Mouse (Mus musculus): ENCODE data around the gene Pabpc6.

The Pabpc6 gene

DNA sequence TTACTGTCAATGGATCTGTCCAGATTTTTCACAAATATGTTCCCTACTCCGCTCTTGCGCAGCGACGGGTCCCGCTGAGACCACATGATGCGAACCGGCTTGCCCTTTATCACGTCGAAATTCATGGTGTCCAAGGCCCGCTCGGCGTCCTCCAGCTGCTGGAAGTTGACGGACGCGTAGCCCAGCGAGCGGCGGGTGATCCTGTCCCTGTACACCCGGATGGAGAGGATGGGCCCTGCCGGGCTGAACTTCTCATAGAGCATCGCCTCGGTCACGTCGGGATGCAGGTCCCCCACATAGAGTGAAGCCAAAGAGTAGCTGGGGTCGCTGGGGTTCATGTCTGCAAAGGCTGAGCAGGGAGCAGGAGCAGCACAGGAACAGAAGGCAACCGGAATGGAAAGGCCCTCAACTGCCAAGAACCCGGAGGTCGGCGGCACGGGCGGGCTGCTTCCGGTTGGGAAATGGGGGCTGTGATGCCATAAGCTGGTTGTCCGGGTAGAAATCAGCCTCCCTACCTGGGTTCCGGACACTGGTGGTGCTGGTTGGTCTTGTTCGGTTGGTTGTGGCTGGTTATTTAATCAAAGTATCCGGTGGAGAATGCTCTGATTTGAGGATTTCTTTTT lies at the start of gene Pabpc6:
Gene Pabpc6, minus strand, starts transcription at position 435 of the 623 bp plus-strand sequence.
- DNase-seq (ENCODE audit: low read depth) = no peak

DNA sequence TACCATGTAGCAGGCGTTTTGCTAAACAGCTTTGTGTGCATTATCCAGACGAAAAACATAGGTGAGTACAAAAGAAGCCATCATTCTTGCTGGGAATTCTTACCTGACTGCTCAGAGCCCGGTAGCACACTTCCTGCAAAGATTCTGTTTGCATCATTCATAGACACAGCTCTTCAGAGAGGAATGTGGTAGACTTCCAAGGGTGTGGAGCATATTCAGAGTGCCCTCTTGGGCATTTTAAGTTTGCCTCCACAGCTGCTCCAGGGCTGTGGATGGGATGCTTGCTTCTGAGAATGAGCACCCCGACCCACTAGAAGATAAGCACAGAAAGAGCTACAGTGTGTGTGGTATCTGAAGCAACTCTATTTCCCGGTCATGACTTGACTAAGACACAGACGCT lies 41.4 kb upstream of the Pabpc6 start:
- no peak for DNase-seq (ENCODE audit: low read depth)

DNA sequence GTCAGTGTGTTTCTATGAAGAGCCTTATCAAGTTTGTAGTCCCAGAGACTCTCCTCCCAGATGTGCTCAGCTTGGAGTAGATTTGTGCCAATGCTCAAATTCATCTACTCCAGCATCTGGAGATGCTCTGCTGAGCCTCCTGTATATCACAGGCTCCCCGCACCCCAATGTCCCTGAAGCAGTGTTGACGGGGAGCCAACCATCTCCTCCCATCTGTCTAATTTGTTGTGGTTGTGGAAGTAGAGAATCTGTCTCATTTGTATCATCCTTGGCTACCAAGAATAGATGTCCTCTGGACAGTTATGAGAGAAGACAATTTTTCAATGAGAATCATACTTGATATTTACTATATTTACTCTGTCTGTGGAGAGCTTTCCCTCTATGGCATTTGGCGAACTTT lies 39.4 kb upstream of the Pabpc6 start:
- DNase-seq (ENCODE audit: low read depth) = no peak

DNA sequence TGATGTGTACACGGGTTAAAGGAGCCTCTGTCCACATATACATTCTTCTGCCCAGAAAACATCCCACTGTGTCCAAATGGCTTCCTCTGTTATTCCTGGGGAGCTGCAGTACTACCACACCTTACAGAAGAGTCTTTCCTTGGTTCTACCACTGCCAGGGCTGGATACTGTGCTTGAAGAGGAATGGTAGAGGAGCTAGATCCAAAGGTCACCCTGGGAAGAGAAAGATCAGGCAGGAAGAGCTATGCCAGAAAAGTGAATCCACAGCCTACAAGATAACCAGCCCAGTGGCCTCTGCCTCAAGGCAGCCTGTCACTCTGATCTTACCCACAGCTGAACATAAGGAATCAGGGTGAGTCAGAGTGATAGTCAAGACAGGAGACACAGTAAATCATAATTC lies 37.8 kb upstream of the Pabpc6 start:
- no peak for DNase-seq (ENCODE audit: low read depth)

DNA sequence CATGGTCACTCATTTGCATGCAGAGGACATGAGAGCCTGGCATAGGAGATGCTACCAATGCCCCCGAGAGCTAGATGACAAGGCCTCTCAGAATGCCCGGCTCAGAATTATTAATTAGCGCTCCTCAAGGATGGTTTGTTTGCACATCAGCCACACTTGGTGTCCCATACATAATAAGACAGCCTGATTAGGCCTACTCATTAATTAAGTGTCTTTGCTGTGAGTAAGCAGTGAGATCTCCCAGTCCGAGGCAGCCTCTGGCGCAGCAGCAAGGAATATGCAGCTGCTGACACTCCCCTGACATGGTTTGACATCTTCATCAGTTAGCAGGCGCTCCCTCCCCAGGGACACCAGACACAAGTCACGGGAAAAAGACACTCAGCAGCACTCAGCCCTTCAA lies 28.2 kb upstream of the Pabpc6 start:
- no peak for DNase-seq (ENCODE audit: low read depth)

DNA sequence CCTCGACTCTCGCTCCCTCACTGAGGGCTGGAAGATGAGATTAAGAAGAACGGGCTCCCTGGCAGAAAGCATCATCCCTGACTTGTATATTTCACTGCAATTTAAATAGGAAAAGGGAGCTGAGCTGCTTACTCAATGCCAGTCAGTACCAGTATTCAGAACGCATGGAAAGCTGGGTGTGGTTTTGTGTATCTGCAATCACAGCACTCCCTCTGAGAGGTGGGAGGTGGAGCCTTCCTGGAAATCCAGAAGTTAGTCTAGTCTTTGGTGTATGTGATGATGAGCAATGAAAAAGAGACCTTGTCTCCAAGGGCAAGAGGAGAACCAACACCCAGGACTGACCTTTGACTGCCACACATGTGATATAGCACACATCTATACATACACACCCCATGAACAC lies 21.7 kb upstream of the Pabpc6 start:
- no peak for DNase-seq (ENCODE audit: low read depth)

DNA sequence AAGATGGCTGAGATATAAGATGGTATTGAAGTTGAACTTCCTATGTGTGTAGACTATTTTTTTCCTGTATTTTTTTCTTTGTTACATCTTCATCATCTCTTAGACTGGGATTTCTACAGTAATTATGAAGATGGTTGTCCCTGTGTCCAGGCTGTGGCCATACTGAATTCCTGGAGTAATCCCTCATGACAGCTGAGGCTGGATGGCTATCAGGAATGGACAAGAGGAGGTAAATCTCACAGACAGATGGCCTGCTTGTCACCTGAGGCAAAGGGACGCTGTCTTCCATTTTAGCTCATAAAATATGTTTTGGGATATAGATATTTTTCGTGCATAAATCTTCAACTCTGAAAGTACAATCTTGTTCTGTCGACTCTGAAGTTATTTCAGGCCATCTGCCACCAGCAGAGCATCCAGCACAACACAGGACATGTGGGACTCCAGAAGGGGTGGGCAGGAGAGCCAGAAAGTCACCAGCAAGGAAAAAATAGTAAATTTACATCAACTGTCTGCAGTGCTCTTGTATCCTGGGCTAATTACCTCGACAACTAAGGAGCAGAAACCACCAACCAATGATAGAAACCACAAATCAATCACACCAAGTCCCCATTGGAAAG lies 14.1 kb upstream of the Pabpc6 start:
- no peak for DNase-seq (ENCODE audit: low read depth)

DNA sequence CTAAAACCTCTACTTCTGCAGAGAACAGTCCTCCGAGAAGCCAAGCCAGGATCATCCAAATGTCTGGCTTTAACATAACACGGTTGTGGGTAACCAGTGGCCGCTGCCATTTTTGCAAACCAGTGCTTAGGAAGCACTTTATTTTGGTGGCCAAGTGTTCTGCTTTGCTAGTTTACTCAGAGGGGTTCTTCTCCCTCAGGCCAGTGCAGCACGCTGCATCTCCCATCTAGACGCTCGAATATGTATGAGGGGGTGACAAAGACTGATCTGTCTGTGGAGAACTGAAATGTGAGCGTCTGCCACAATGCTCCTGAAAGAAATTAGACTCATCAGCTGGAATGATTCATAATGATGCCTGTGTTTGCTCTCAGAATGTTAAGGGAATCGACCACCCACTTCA lies 11.2 kb upstream of the Pabpc6 start:
- no peak for DNase-seq (ENCODE audit: low read depth)

DNA sequence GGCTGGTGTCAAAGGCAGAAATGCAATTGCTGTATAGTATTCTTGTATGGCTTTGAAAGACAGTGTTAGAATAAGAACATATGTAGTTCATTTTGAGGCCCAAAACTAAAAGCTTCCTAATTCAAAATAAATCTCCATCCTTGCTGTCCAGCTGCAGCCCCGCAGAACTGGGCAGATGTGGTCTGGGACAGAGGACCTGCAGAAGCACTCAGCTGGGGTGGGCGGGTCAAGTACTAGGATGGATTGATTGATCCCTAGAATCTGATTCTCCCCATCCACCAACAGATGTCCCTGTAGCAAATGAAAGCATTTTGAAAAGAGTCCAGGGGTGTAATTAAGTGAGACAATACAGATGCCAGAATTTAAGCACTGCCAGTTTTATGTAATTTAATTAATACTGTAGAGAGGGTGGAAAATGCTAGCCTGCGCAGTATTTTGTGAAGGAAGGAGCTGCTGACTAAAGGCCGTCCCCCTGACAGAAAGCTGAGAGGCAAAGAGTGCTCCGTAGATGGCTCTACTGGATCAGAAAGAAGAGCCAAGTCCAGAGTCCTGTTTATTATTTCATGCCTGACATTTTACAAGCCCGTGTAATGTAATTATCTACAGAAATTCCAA lies 5.8 kb upstream of the Pabpc6 start:
- no peak for DNase-seq (ENCODE audit: low read depth)

DNA sequence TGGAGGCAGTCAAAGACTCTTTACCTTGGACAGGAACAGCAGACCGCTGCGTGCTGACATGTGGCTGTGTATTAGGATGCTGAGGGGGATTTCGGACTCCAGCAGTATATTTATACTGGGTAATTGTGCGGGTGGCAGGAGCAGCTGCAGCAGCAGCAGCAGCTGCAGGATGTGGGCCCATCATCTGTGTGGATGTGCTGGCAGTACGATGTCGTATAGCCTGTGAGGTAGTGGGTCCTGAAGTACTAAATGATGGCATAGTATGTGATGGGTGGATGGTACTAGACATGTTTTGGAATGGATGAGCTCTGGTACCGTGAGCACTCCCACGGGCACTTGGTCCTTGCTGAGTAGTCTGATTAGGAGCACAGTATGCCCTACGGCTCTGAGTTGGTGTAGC lies 1.6 kb downstream of the Pabpc6 start:
- DNase-seq (ENCODE audit: low read depth) = no peak

DNA sequence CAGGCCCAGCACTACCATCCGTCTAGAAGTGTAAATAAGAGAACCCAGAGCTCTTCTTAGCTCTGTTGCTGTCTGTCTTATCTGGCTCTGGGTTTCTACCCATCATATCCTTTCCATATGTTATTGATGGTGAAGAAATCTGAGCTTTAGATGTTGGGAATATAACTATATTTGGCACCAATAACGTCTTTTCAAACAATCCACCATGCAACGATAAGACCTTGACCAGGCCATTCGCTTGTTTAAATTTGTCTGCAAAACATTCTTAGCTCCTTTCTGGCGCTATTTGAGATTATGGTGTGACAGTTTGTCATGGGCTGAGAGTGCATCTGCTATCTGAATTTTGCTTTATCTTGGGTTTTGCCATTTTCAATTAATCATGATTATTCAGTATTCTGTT lies 10.9 kb downstream of the Pabpc6 start:
- DNase-seq (ENCODE audit: low read depth) = no peak

DNA sequence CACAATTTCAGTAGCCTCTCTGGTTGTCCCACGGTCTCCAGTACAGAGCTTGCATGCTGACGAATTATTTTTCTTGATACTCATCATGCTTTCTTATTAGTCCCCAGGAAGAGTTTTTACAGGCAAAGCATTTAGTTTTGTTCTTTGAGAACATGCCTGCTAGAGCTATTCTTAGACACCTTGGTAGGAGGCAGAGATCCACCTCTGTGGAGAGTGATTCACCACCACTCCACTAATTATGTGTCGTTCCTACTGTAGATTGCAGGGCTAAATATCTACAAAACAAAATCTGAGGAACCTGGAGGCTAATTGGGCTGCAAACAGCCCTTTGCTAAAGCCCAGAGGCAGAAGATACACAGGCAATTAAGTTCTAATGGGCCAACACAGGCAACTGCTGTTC lies 15.4 kb downstream of the Pabpc6 start:
- no peak for DNase-seq (ENCODE audit: low read depth)

DNA sequence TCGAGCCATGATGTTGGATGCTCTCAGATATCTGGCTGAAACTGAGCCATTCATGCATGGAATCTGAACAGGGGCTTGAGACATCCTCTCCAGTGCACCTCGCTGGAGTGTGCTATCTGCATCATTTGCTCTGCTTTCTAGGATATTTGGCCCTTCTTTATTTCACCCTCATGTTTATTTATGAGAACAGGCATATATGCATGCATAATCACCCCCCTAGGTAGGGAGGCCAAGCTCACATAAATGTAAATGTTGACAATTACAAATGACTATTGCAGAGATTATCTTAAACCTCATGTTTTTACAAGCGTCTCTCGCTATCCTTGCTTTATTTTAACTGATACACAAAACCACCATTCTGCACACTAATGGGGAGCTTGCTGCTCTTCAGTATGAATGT lies 21.9 kb downstream of the Pabpc6 start:
- no peak for DNase-seq (ENCODE audit: low read depth)

DNA sequence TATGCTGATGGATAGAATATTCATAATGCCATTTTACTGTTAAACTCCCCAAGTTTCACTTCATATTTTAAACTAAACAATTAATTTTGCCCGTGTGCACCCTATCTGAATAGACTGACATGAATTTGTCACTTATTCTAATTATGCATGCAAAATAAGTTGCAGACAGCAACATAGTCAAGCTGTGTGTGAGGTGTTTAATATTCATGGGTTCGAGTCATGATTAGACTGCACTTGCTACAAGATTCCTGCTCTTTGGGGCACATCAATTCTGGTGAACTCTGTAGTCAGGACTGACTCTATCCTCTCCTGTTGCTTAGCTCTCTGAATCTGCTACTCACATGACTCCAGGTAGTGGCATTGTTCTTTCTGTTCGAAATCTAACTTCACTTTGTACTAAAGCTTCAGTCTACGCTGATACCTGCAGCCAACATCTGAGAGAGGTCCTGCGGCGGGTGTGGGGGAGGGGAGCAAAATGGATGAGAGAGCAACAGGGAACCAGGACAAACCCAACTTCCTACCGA lies 25.8 kb downstream of the Pabpc6 start:
- no peak for DNase-seq (ENCODE audit: low read depth)

DNA sequence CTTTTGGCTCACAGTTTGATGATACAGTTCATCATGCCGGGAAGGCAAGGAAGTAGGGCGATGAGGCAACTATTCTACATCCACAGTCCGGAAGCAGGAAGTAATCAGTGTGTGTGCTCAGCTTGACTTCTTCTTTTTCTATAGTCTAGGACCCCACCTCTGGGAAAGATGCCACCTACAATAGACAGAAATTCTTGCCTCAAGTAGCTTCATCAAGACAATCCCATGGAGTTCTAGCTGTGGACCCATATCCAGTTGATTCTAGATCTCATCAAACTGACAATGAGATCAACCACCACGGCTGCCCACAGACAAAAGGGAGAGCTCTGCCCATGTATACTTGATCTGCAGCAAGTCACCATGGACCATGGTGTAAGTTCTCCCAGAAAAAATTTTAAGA lies 32.5 kb downstream of the Pabpc6 start:
- no peak for DNase-seq (ENCODE audit: low read depth)

DNA sequence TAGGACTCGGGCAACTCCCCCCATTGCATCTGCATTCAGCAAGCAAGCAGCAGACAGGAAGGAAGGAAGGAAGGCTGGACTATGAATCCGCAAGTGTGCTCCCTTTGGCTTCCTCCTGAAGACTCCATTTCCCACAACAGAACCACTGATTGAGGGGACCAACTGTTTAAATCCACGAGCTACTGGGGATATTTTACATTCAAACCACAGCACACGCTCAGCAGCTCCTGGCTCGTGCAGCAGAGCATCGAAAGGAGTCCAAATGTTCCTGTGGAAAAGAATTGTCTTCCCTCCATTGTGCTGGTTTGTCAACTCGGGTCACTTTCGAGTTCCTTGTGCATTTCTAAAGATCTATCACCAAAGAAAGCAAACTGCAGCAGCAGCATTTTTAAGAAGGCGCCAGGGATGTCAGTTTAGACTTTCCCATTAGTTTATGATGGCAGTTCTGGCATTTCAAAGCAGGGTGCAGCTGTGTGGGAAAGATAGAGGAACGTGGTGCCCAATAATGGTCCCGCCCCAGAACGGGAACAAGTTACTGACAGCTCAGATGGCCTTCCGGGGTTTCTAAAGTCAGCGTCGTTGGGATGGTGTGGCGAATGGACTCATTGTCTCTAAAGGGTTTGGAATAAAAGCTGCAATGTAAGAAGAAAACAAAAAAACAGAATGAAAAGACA lies 36.8 kb downstream of the Pabpc6 start:
- DNase-seq (ENCODE audit: low read depth) = no peak

DNA sequence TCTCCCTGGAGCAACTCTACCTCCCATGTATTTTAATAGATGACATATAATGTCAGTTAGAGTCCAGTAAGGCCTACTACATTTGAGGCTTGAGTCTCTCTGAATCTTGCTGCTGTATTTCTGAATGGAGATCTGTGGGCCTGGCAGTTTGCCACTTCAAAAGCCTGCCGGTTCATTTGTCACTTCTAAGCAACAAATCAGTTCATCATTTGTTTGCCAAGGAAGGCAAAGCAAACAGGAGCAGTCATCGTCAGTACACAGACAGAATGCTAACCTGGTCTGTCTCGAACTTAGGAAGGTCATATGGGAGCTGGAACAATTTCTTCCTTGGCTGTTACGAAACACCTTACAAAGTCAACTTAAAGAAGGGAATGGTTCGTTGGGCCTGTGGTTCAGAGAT lies 37.4 kb downstream of the Pabpc6 start:
- no peak for DNase-seq (ENCODE audit: low read depth)

DNA sequence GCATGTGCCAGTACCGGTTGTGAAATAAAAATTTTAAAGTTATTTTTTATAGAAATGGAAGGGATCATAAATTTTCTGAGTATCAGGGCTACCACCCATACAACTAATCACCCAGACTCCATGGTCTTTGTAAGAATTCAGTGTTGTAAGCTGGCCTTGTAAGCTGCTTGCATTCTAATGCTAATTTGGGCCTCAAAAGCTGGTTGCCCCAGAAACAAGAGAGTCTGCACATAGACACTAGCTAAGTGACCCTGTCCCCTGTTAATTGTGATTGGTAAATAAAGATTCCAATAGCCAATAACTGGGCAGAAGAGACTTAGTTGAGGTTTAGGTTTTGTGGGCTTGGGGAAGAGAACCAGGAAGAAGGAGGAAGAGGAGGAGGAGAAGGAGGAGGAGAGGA lies 38.4 kb downstream of the Pabpc6 start:
- no peak for DNase-seq (ENCODE audit: low read depth)

DNA sequence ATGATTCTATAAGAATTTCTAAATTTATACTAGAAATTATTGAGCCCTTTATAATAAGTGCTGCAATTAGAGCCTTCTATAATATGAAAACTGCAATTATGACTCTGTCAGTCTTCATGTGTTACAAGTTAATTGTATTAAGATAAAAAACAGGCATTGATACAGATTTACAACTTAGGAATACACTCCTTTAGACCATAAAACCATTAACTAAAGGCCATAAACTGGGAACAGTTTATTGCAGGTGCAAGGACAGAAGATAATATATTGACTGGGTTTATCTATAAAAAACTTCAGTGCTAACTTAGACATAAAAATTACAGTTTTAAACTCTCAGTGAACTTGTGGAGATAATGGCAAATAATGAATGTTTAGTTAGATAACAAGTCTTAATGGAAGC lies 42.5 kb downstream of the Pabpc6 start:
- DNase-seq (ENCODE audit: low read depth) = no peak
